Comparison of ENCODE assay signal across 17 mouse cellular contexts in the genomic region with DNA sequence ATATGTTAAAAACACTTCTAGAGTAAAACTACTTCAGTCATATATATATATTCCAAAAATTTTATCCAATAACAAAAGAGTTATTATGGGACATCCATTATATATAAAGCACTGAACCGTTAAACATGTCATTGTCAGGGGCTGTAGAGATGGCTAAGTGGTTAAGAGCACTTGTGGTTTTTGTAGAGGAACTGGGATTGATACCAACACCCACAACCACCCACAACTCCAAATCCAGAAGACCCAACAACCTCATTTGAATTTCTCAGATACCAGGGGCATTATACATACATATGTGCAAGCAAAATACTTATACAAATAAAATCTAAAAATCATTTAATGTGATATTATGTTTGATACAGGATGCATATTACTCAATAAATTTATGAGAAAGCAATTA.
"Had no signal": no experiment of that assay in that cellular context is flagged by ENCODE, and none has a peak within 500 bp of the region (broad histone marks: within the 10 kb centered on the region; RNA-seq: fewer than 3 reads in every experiment).

No protein-coding gene starts in this region.

- H3K4me2 ChIP-seq: liver, embryonic 15.5 days; lung, embryonic 15.5 days; midbrain, embryonic 11.5 days; midbrain, embryonic 13.5 days; midbrain, embryonic 15.5 days; neural tube, embryonic 12.5 days had no signal

- H3K4me1 ChIP-seq: liver, embryonic 15.5 days; lung, embryonic 15.5 days; megakaryocyte, embryonic 14.5 days; midbrain, embryonic 13.5 days; midbrain, embryonic 15.5 days; neural tube, embryonic 12.5 days had no signal

- H3K27ac ChIP-seq: liver, embryonic 15.5 days; lung, embryonic 15.5 days; macrophage; midbrain, embryonic 13.5 days; midbrain, embryonic 15.5 days; neural tube, embryonic 12.5 days had no signal

- ATAC-seq: liver, postnatal 0 days; lung, postnatal 0 days; midbrain, embryonic 13.5 days; midbrain, embryonic 15.5 days had no signal

- H3K4me3 ChIP-seq: liver, embryonic 15.5 days; lung, embryonic 15.5 days; megakaryocyte, embryonic 14.5 days; midbrain, embryonic 13.5 days; midbrain, embryonic 15.5 days; neural tube, embryonic 12.5 days had no signal

- H3K27me3 ChIP-seq: liver, embryonic 15.5 days; lung, embryonic 15.5 days; megakaryocyte, embryonic 14.5 days; midbrain, embryonic 13.5 days; midbrain, embryonic 15.5 days; neural tube, embryonic 12.5 days had no signal

- DNase-seq: liver, postnatal 0 days; lung, adult 2 months; lung, postnatal 14 days; lung, postnatal 36 days; right cerebral cortex, postnatal 14 days; thymus, adult 18-20 months; thymus, postnatal 14 days; thymus, postnatal 36 days had no signal

- H3K36me3 ChIP-seq: liver, embryonic 15.5 days; lung, embryonic 15.5 days; midbrain, embryonic 13.5 days; midbrain, embryonic 15.5 days; neural tube, embryonic 12.5 days had no signal

- H3K9ac ChIP-seq: liver, embryonic 15.5 days; liver, postnatal 0 days; lung, embryonic 15.5 days; midbrain, embryonic 13.5 days; midbrain, embryonic 15.5 days; neural tube, embryonic 12.5 days had no signal

- H3K9me3 ChIP-seq: liver, embryonic 15.5 days; lung, embryonic 15.5 days; midbrain, embryonic 13.5 days; midbrain, embryonic 15.5 days; neural tube, embryonic 12.5 days had no signal
